Mouse (Mus musculus) embryonic fibroblast, embryonic 13.5 days (primary cell): ENCODE measurements around the gene Fh1. TPM values are rescaled to one million over a fixed set of nuclear protein-coding genes. Genes with fewer than 3 reads are reported as not detected.

ENCODE experiments used
- H3K27ac ChIP-seq: 2 replicates; pipeline ENCODE4 v1.5.1; 2012; ENCODE audit warnings: low read length, control low read depth, inconsistent platforms; ENCODE audit not compliant: insufficient read depth
- H3K4me1 ChIP-seq: 2 replicates; pipeline ENCODE4 v1.6.1; 2011; ENCODE audit warnings: low read length; ENCODE audit not compliant: control insufficient read depth, insufficient read depth
- H3K4me3 ChIP-seq: 2 replicates; pipeline ENCODE4 v1.5.1; 2011; ENCODE audit warnings: mild to moderate bottlenecking, control low read depth, low read length; ENCODE audit not compliant: insufficient read depth
- CTCF ChIP-seq: IDR thresholded peaks from 2 replicates; pipeline ENCODE4 v1.5.1; 2011; ENCODE audit warnings: mild to moderate bottlenecking, control low read depth, low read length, moderate library complexity, borderline replicate concordance; ENCODE audit not compliant: insufficient read depth
- POLR2A ChIP-seq: IDR thresholded peaks from 2 replicates; pipeline ENCODE4 v1.6.1; 2011; ENCODE audit warnings: low read depth, mild to moderate bottlenecking, control low read depth, low read length, moderate library complexity
- polyA plus RNA-seq: library from polyadenylated mRNA; stranded (reverse); fragments of >200 nt; gene quantifications from 2 replicates; pipeline ENCODE4 v1.2.4, GENCODE M21; 2011; ENCODE audit warnings: low read depth; ENCODE audit not compliant: missing spikeins, insufficient read length

The Fh1 gene
- polyA plus RNA-seq, 1 experiment: 83.5 TPM

DNA sequence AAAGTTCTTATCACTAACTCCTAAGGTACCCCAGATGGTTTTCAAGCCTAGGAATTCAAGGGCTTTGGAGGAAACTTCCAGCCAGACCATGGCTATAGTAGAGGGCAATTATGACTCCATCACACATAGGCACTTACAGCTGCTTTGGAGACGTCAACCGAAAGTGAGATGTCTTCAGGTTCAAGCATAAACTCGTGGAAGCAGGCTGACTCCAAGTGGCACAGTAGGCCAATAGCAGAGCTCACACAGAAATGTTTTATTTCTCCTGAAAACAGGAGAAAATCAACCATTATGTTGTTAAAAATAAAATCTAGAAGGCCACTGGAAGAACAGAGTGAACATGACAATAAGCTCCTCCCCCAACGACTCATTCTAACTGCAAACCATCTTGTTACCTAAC, 42.6 kb downstream of the Fh1 start:
- Histone ChIP-seq H3K4me3 (no peak overlapping the region), H3K4me1 (no peaks in the 10 kb centered on the region), H3K27ac (no peak overlapping the region)
- TF ChIP-seq CTCF: no peak
- no peak for TF ChIP-seq POLR2A

GRCm38 (mm10) chr1:175580346-175580745, 45.1 kb downstream of the Fh1 start:
- no peak for TF ChIP-seq CTCF
- no peak for TF ChIP-seq POLR2A
- Histone ChIP-seq H3K27ac (no peak overlapping the region), H3K4me3 (no peak overlapping the region), H3K4me1 (no peaks in the 10 kb centered on the region)

DNA sequence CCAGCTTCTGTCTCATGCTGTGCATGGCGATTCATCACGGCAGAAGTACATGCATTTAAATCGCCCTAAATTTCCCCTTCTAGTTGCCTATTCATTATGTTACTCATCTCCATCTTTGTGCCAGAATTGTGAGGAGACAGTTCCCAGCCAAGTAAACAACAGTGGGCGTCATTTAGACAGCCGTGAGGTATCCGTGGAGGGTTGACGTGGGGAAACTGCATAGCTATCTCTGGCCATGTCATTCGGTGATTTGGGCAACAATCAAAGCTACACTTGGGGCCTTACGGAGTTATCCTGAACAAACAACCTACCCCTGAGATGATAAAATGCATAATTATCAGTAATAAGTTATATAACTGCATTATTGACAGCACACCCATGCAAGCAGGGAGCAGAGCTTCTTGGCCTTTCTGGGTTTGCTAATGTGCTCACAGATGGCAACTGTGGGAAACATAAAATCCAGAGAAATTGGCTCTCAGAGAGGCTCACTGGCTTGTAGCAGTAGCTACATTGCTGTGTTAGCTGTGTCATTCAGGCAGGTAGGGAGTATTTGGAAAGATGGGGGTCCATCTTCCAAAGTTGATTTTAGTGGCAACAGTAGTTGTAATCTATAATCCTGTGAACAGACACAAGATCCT, 45.7 kb downstream of the Fh1 start:
- no peak overlapping the region for H3K27ac ChIP-seq
- no peaks in the 10 kb centered on the region for H3K4me1 ChIP-seq
- H3K4me3 ChIP-seq: no peak overlapping the region
- TF ChIP-seq CTCF: no peak
- TF ChIP-seq POLR2A: no peak

- TF ChIP-seq POLR2A (no peak), CTCF (no peak)
- Histone ChIP-seq H3K4me1 (no peaks in the 10 kb centered on the region), H3K27ac (no peak overlapping the region), H3K4me3 (no peak overlapping the region)
Observed at GRCm38 (mm10) chr1:175578425-175579096, 46.9 kb downstream of the Fh1 start.

- TF ChIP-seq POLR2A (no peak), CTCF (no peak)
- H3K4me1 ChIP-seq: no peaks in the 10 kb centered on the region
- H3K27ac ChIP-seq: no peak overlapping the region
- H3K4me3 ChIP-seq: no peak overlapping the region
Observed at GRCm38 (mm10) chr1:175574129-175574528, 51.3 kb downstream of the Fh1 start.

GRCm38 (mm10) chr1:175565579-175566103, 59.8 kb downstream of the Fh1 start:
- Histone ChIP-seq H3K4me3 (no peak overlapping the region), H3K27ac (no peak overlapping the region), H3K4me1 (no peaks in the 10 kb centered on the region)
- no peak for TF ChIP-seq POLR2A
- no peak for TF ChIP-seq CTCF

GRCm38 (mm10) chr1:175564321-175564720, 61.1 kb downstream of the Fh1 start:
- Histone ChIP-seq H3K4me3 (no peak overlapping the region), H3K27ac (no peak overlapping the region), H3K4me1 (no peaks in the 10 kb centered on the region)
- TF ChIP-seq POLR2A (no peak), CTCF (no peak)

- no peak overlapping the region for H3K27ac ChIP-seq
- TF ChIP-seq CTCF (no peak), POLR2A (no peak)
Observed at GRCm38 (mm10) chr1:175562379-175562778, 63.1 kb downstream of the Fh1 start.

GRCm38 (mm10) chr1:175561806-175562205, 63.6 kb downstream of the Fh1 start:
- no peak for TF ChIP-seq CTCF
- TF ChIP-seq POLR2A: no peak
- Histone ChIP-seq H3K27ac (no peak overlapping the region), H3K4me1 (no peaks in the 10 kb centered on the region), H3K4me3 (no peak overlapping the region)

More at GRCm38 (mm10) chr1:175562379-175562778, 63.1 kb downstream of the Fh1 start:
- Histone ChIP-seq H3K4me3 (no peak overlapping the region), H3K4me1 (no peaks in the 10 kb centered on the region)

DNA sequence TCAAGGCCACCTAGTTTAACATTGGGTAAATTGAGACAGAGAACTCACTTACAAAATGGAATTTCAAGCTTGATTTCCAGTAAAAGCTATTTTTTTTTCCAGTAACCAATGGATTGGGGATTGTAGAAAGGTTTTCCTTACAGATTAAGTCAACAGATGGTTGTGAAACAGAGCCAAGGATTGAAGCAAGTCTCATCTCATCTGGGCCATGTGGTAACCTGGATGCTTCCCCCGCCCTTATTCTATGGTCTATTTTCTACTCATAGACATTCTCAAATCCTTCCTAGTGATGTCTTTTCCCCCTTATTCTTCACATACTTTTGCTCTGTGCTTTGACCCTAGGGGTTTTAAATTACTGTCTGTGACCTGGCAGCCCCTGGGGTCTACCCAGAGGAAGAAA, 70.8 kb downstream of the Fh1 start:
- no peak for TF ChIP-seq CTCF
- no peak for TF ChIP-seq POLR2A
- Histone ChIP-seq H3K4me1 (no peaks in the 10 kb centered on the region), H3K27ac (no peak overlapping the region), H3K4me3 (no peak overlapping the region)

GRCm38 (mm10) chr1:175552474-175552873, 73.0 kb downstream of the Fh1 start:
- no peak overlapping the region for H3K4me3 ChIP-seq
- TF ChIP-seq POLR2A (no peak), CTCF (no peak)
- H3K27ac ChIP-seq: no peak overlapping the region
- no peaks in the 10 kb centered on the region for H3K4me1 ChIP-seq
